Comparison of ENCODE assay signal across 29 mouse cellular contexts in genomic region chr5:20935934-20936333, GRCm38 (mm10). TPM values are rescaled to one million over a fixed set of nuclear protein-coding genes. Genes with fewer than 3 reads are reported as not detected.
DNase-seq lines count a peak whose midpoint lies in the region; ATAC-seq and TF ChIP-seq lines count a peak whose summit lies in the region.
"Had no signal": no experiment of that assay in that cellular context is flagged by ENCODE, and none has a peak within 500 bp of the region (broad histone marks: within the 10 kb centered on the region; RNA-seq: fewer than 3 reads in every experiment).

No protein-coding gene starts in this region.

- intact Hi-C loops in heart, postnatal 10 days (cut with DNase I): no loop called here

- DNase-seq in heart, postnatal 10 days: no peak
- DNase-seq in yolk sac, embryonic 10.5 days (ENCODE audit: low spot score): no peak
- DNase-seq in thymus, adult 2 months: no peak
- DNase-seq: adrenal gland, adult 2 months; adrenal gland, postnatal 36 days; cerebellum, adult 8-10 months; cerebellum, postnatal 25 days; gastrocnemius, postnatal 14 days; heart, adult 18-20 months; heart, postnatal 4 days; kidney, adult 9 months; kidney, postnatal 10 days; retina, postnatal 1 day; right cerebral cortex, postnatal 14 days; thymus, postnatal 25 days had no signal

- no peak for ATAC-seq in heart, embryonic 16.5 days (replicated peaks; ENCODE audit: extremely low read depth, insufficient read depth, low FRiP score)
- no peak for ATAC-seq in megakaryocyte, adult 5-6 weeks (ENCODE audit: poor library complexity, severe bottlenecking)
- ATAC-seq: activated CD4-positive, CD25-positive, alpha-beta regulatory T cell, adult 4 months; CD4-positive, CD25-positive, alpha-beta regulatory T cell, adult 4 months; forebrain, embryonic 13.5 days; intestine, postnatal 0 days had no signal

- TF ChIP-seq CTCF in bone marrow macrophage, adult 2 months (IDR thresholded peaks at IDR 0.05; ENCODE audit: low read depth, low read length): no peak
- TF ChIP-seq CTCF in thymus, adult 2 months (IDR thresholded peaks at IDR 0.05; ENCODE audit: borderline replicate concordance, control insufficient read depth, extremely low read depth, insufficient read depth, low read length, poor library complexity): no peak

- H3K27ac ChIP-seq in heart, embryonic 16.5 days (ENCODE audit: low read length): 0 out of 2 replicates have a peak overlapping the region, but pooled peaks have one; percentile 25
- H3K27ac ChIP-seq in bone marrow macrophage, adult 2 months (ENCODE audit: insufficient read depth, low read depth, low read length): peak overlapping the region; percentile 41
- H3K27ac ChIP-seq in thymus, adult 2 months (ENCODE audit: control insufficient read depth, insufficient read depth, low read length): no peak overlapping the region
- H3K27ac ChIP-seq: forebrain, embryonic 13.5 days; heart, embryonic 13.5 days; hindbrain, embryonic 13.5 days; limb, embryonic 10.5 days; limb, embryonic 15.5 days; neural tube, embryonic 13.5 days had no signal

- no peak for TF ChIP-seq POLR2A in bone marrow macrophage, adult 2 months (IDR thresholded peaks at IDR 0.05; ENCODE audit: borderline replicate concordance, low read depth, low read length)
- no peak for TF ChIP-seq POLR2A in thymus, adult 2 months (IDR thresholded peaks at IDR 0.05; ENCODE audit: control insufficient read depth, extremely low read depth, insufficient read depth, low read length, poor library complexity)

- H3K4me3 ChIP-seq in heart, embryonic 16.5 days (ENCODE audit: low read length): no peak overlapping the region
- peak overlapping the region; percentile 78 for H3K4me3 ChIP-seq in megakaryocyte, embryonic 14.5 days (replicated peaks)
- H3K4me3 ChIP-seq in bone marrow macrophage, adult 2 months (ENCODE audit: insufficient read depth, low read length): no peak overlapping the region
- no peak overlapping the region for H3K4me3 ChIP-seq in thymus, adult 2 months (ENCODE audit: control insufficient read depth, insufficient read depth, low read length)
- H3K4me3 ChIP-seq: forebrain, embryonic 13.5 days; heart, embryonic 13.5 days; hindbrain, embryonic 13.5 days; limb, embryonic 10.5 days; limb, embryonic 15.5 days; neural tube, embryonic 13.5 days had no signal

- peaks cover 2% of the 10 kb centered on the region; the same call in 1 of the 2 replicates for H3K36me3 ChIP-seq in heart, embryonic 16.5 days (ENCODE audit: control insufficient read depth, insufficient read depth)
- peaks cover 50% of the 10 kb centered on the region for H3K36me3 ChIP-seq in megakaryocyte, embryonic 14.5 days (replicated peaks; ENCODE audit: low read length)
- no peaks in the 10 kb centered on the region for H3K36me3 ChIP-seq in thymus, adult 2 months (ENCODE audit: control insufficient read depth, insufficient read depth, low read length)
- H3K36me3 ChIP-seq: heart, embryonic 13.5 days; hindbrain, embryonic 13.5 days; limb, embryonic 10.5 days; limb, embryonic 15.5 days; neural tube, embryonic 13.5 days had no signal

- H3K9me3 ChIP-seq in heart, embryonic 16.5 days (replicated peaks; ENCODE audit: control insufficient read depth, low read length): no peaks in the 10 kb centered on the region
- no peaks in the 10 kb centered on the region for H3K9me3 ChIP-seq in megakaryocyte, embryonic 14.5 days
- H3K9me3 ChIP-seq: forebrain, embryonic 13.5 days; heart, embryonic 13.5 days; hindbrain, embryonic 13.5 days; limb, embryonic 10.5 days; limb, embryonic 15.5 days; neural tube, embryonic 13.5 days had no signal

- 55% methylated on average over 5 of the region's 5 CpGs for WGBS in heart, embryonic 16.5 days
- 69% methylated on average over 5 of the region's 5 CpGs for WGBS in thymus, adult 2 months

- H3K4me2 ChIP-seq in heart, embryonic 16.5 days (ENCODE audit: low read depth, low read length): no peak overlapping the region
- H3K4me2 ChIP-seq: forebrain, embryonic 13.5 days; heart, embryonic 13.5 days; hindbrain, embryonic 13.5 days; limb, embryonic 15.5 days; midbrain, embryonic 11.5 days; neural tube, embryonic 13.5 days had no signal

- H3K4me1 ChIP-seq in heart, embryonic 16.5 days (ENCODE audit: control insufficient read depth, insufficient read depth, low read length): peaks cover 58% of the 10 kb centered on the region
- peaks cover 92% of the 10 kb centered on the region for H3K4me1 ChIP-seq in megakaryocyte, embryonic 14.5 days
- H3K4me1 ChIP-seq in bone marrow macrophage, adult 2 months (ENCODE audit: control insufficient read depth, insufficient read depth, low read length): peaks cover 61% of the 10 kb centered on the region
- peaks cover 24% of the 10 kb centered on the region for H3K4me1 ChIP-seq in thymus, adult 2 months (replicated peaks; ENCODE audit: control insufficient read depth, insufficient read depth, low read length)
- H3K4me1 ChIP-seq: limb, embryonic 15.5 days had no signal

- H3K27me3 ChIP-seq in heart, embryonic 16.5 days (ENCODE audit: control insufficient read depth, insufficient read depth, low read length): no peaks in the 10 kb centered on the region
- no peaks in the 10 kb centered on the region for H3K27me3 ChIP-seq in megakaryocyte, embryonic 14.5 days (replicated peaks)
- H3K27me3 ChIP-seq in thymus, adult 2 months (ENCODE audit: control insufficient read depth, insufficient read depth, low read length): no peaks in the 10 kb centered on the region
- H3K27me3 ChIP-seq: forebrain, embryonic 13.5 days; heart, embryonic 13.5 days; hindbrain, embryonic 13.5 days; limb, embryonic 15.5 days; neural tube, embryonic 13.5 days had no signal

- no peak overlapping the region for H3K9ac ChIP-seq in heart, embryonic 16.5 days (ENCODE audit: low read length)
- H3K9ac ChIP-seq: forebrain, embryonic 13.5 days; heart, embryonic 13.5 days; hindbrain, embryonic 13.5 days; limb, embryonic 15.5 days; neural tube, embryonic 13.5 days had no signal

RNA-seq across cellular contexts. Expression of gene Rsbn1l, which starts 20.3 kb away (rescaled TPM):
- polyA plus RNA-seq in heart, embryonic 16.5 days (2015; fragmentation: Nextera tagmentation; extraction: Ambion mirVana): 6.5 and 7.1 TPM in 2 replicates
- total RNA-seq in heart, postnatal 10 days (2021): 10 to 100 TPM; 17.0 to 20.1 TPM
- polyA plus RNA-seq in megakaryocyte, embryonic 14.5 days (2012; ENCODE audit: insufficient read depth, low replicate concordance): 15.8 and 22.7 TPM in 2 replicates
- 27.6 and 31.7 TPM in 2 replicates for total RNA-seq in megakaryocyte, adult 5-6 weeks (2015)
- total RNA-seq in megakaryocyte, adult 5-6 weeks (2017): 42.2 and 52.9 TPM in 2 replicates
- 34.7 and 35.8 TPM in 2 replicates for polyA plus RNA-seq in bone marrow macrophage, adult 2 months (2012; ENCODE audit: insufficient read depth, insufficient read length, missing spikeins)
- polyA plus RNA-seq in thymus, adult 2 months (2012; rRNA removed): 15.0 and 17.6 TPM in 2 replicates

RNA-seq across cellular contexts. Expression of gene Tmem60, which starts 53.9 kb away (rescaled TPM):
- 51.1 and 51.6 TPM in 2 replicates for polyA plus RNA-seq in heart, embryonic 16.5 days (2015; fragmentation: Nextera tagmentation; extraction: Ambion mirVana)
- 10 to 100 TPM; 22.8 to 23.1 TPM for total RNA-seq in heart, postnatal 10 days (2021)
- polyA plus RNA-seq in megakaryocyte, embryonic 14.5 days (2012; ENCODE audit: insufficient read depth, low replicate concordance): 3.9 TPM in 1 of 2 replicates, not detected in the other
- total RNA-seq in megakaryocyte, adult 5-6 weeks (2015): 32.1 and 37.5 TPM in 2 replicates
- 7.5 and 12.2 TPM in 2 replicates for total RNA-seq in megakaryocyte, adult 5-6 weeks (2017)
- polyA plus RNA-seq in bone marrow macrophage, adult 2 months (2012; ENCODE audit: insufficient read depth, insufficient read length, missing spikeins): 30.9 and 31.8 TPM in 2 replicates
- 12.6 and 15.5 TPM in 2 replicates for polyA plus RNA-seq in thymus, adult 2 months (2012; rRNA removed)

RNA-seq across cellular contexts. Expression of gene Phtf2, which starts 54.0 kb away (rescaled TPM):
- polyA plus RNA-seq in heart, embryonic 16.5 days (2015; fragmentation: Nextera tagmentation; extraction: Ambion mirVana): 34.2 and 38.9 TPM in 2 replicates
- total RNA-seq in heart, postnatal 10 days (2021): 10 to 100 TPM; 75.6 to 82.3 TPM
- 1.0 and 1.5 TPM in 2 replicates for polyA plus RNA-seq in megakaryocyte, embryonic 14.5 days (2012; ENCODE audit: insufficient read depth, low replicate concordance)
- 4.3 and 6.5 TPM in 2 replicates for total RNA-seq in megakaryocyte, adult 5-6 weeks (2015)
- total RNA-seq in megakaryocyte, adult 5-6 weeks (2017): 9.3 and 14.6 TPM in 2 replicates
- polyA plus RNA-seq in bone marrow macrophage, adult 2 months (2012; ENCODE audit: insufficient read depth, insufficient read length, missing spikeins): 10.7 and 14.1 TPM in 2 replicates
- polyA plus RNA-seq in thymus, adult 2 months (2012; rRNA removed): 4.5 and 5.2 TPM in 2 replicates
